Mouse (Mus musculus) heart, adult 11 months (tissue): ENCODE measurements at regions not wholly inside any gene's neighbourhood (a gene's known extent, or its start where the extent isn't known, plus 50 kb on each side); places are given as distances from the start of the nearest gene placed in this dataset.

Experiments
- DNase-seq: peaks from one replicate; pipeline ENCODE4 v3.0.0; 2022

DNA sequence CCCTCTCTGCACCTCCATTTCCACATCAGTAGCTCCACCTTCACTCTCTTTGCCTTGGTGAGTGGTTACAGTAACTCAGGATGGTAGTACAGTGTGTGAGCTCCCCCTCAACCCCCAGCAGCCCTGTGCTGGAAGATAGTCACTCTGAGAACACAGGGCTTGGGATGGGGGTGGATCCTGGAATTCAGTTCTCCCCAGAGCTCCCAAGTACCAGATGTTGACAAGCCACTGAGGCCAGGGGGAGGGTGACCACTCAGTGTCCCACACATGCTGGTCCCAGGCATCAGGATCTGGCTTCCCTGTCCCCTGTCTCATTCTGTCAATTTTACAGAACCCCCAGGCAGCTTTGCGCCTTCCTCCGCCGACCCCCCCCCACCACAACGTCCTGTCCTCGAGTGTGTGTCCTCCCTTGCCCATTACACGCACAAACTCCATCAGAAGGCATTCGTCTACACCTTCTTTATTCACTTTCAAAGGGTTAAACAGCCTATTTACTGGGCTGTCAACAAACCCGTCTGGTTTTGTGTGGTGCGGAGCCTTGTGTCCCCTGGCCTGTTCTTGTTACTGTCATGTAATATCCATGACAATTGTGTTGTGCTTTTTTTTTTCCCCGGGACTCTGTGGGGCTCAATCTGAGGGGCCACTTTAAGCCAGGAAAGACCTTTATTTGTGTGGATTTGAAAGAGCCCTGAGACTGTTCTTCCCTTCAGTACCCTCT, 194.6 kb upstream of the Irx3 start:
- DNase-seq: peak; percentile 77

DNA sequence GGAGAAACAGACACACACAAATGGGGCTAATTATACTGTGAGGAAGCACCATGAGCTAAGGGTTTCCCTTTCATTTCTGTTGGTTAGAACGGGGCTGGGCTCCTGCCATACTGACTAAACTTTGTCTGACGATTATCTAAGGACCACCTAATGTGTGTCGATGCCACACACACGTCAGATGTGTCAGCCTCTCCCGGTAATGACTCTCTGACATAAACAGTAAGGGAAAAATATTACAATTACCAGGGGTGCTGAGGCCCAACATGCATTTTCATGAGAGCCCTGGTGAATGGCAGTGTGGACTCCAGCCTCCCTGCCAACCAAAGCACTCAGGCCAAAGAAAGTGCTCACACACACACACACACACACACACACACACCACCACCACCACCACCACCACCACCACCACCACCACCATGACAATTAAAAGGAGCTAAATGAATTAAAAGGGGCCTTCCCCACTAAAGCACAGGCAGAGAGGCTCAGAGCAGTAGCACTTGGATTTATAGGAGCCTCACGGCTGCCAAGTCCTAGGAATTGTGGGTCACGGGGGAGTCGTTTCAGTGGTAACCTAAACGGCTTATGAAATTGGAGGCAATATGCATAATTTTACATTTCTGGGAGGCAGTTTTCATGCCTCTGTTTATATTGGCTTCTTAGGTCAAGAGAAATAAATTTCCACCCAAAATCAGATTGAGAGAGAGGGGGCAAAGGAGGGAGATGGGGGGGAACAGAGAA, 193.7 kb upstream of the Irx3 start:
- no peak for DNase-seq

DNA sequence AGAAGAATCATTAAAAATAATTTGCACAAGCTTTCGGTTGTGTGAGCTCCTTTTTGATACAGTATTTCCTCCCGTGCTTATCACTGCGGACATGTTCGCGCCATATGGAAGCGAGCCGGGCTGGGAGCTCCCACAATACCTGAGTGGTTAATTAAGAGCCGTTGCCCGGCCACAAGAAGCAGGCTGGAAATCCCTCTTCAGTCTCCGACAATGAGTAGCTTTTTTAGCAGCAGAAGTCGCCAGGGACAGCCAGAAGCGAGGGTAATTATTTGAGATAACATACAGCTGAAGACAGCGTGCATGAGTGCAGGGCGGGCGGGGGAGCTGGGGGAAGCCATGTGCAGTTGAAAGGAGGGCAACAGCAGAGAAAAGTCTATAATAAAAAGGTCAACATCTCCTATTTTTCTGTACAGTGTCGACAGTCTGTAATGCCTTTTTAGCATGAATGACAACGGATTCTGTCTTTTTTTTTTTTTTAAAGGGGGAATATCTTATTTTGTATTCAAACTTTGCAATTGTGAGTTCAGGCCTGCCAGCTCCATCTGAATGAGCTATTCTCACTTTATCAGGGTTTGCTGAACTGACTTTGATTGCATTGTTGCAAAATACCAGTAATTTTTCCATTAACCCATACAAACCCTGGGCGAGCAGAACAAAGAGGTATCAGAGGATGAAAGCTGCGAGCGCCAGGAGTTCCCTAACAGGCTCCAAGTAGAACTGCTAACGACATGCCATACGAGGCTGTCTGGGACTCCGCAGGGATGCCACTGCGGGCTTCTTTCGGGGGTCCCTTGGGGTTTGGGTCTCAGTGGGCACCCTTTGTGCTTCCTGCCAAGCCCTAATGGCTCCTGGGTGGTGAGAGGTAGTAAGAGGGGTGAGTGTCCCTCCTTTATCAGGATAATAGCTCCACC, 189.9 kb upstream of the Irx3 start:
- DNase-seq: no peak

DNA sequence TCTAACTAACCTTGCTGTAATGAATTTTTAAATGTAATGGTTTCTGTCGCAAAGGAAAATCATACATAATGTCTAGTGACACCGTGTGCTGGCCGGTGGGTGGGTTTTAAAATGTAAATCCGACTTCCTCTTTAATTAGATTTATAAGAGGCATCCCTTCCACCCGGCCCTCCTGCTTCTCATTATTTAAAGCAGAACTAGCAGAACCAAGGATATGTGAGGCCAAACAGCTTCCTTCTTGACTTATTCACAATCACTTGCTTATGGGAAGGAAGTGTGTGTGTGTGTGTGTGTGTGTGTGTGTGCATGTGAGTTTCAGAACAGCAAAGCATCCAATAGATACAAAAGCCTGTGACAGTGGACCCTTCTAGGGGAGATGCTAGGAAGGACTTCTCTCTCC, 189.1 kb upstream of the Irx3 start:
- DNase-seq: no peak

DNA sequence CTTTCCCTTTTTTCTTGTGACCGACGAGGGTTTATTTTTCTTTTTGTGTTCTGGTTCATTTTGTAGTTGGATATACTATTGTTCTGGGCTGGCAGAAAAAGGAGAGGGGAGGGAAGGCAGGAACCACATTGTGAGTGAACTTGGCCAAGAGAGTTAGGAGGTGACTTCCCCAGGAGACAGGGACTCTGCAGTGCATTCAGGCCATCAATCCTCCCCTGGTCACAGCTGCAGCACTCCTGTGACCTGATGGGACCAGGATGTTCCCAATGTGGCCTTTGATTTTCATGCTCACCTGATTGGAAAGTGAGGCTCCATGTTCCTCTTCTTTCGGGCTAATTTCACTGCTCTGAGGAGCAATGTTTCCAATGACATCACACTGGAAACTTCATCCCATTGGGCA, 188.2 kb upstream of the Irx3 start:
- peak; percentile 94 for DNase-seq

DNA sequence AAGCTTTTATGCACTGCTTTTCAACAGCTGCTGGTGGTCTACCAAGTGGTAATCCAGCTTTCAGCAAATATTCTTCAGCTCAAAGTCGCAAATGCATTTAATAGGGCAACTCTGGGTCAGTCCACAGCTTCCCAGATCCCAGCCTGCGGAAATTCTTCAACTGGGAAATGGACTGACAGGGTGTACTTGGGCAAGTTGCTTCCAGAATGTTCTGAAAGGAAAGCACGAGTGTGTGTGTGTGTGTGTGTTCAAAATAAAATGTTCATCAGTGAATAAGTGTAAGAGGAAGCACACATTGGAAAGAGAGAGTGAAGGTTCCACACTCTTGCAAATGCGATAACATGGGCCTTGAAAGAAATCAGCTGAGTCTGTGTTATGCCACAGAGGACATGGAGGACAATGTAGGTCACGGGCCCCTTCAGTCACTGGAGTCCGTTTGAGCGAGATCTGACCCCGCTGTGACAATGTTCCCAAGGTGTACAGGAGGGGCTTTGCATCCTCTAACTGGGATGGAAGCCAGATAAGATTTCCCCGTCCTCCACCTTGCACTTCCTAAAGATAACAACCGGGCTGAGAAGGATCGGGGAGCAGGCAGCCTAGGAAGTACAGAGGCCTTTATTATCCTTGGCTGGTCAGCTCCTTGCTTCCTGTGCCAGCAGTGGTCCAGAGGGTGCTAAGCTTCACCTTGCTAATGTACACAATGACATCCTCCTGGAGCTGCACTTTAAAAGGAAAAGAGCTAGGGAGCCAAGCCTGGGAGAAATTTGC, 187.2 kb upstream of the Irx3 start:
- peak; percentile 95 for DNase-seq

DNA sequence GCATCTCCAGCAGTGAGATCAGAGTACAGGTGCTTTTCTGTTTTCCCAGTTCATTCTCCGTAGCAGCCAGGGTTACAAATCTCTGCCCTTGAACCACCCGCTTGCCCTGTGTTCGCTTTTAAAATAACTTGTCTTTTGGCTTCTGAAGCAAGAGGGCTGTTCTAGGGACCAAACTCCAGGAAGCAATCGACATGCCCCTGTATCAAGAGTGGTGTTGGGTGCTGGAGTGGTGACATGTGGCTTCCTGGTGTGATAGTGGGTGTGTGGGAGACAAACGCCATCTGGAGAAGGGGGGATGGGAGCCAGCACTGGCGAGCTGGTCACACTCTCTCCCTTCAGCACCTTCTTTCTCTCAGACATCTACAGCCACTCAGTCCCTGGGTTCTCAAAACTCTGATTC, 186.0 kb upstream of the Irx3 start:
- DNase-seq: peak; percentile 98

DNA sequence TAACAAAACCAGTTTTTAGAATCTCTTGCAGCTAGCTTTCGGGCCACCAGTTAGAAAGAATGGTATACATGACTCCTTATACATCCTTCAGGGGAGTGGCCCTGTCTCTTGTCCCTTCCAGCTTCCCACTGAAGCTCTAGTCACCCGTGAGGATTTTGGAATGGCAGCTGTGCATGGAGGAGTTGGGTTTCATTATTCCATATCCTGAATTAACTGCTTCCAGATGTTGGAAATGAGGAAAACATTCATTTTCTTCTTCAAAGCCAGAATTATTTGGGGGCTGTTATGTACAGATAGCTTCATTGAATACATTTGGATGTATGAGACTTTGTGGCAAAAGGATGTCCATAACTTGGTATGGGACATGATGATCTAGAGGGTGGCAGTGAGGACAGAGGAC, 181.3 kb upstream of the Irx3 start:
- no peak for DNase-seq

DNA sequence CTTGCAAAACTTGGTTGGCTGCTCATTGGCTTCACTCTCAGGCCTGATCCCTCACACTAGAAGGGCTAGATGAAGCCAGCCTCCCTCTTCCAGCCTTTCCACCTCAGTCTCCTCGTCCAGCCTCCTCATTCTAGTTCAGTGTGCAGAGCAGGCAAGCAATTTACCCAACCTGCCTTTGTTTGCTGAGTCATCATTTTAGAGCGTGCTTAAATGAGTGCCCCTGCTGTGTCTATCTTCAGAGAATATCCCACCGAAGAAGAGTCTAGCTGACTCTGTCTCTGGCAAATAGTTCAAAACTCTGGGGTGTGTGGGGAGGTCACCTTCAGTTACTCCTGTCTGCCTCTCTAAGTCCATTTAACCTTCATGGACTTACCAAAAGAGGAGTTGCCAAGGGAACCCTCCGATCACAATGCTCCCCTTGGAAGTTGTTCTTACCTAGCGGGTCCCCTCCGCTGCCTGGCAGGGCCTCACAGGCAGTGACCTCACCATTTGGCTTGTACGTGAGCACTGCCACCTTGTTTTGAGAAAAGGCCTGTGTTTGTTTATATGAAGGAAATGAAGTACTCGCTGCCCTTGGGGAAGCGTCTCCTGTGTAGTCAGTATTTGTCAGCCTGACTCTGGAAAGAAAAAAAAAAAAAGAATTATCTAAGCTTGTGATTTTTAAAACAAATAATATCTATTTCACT, 175.2 kb upstream of the Irx3 start:
- DNase-seq: peak; percentile 83

DNA sequence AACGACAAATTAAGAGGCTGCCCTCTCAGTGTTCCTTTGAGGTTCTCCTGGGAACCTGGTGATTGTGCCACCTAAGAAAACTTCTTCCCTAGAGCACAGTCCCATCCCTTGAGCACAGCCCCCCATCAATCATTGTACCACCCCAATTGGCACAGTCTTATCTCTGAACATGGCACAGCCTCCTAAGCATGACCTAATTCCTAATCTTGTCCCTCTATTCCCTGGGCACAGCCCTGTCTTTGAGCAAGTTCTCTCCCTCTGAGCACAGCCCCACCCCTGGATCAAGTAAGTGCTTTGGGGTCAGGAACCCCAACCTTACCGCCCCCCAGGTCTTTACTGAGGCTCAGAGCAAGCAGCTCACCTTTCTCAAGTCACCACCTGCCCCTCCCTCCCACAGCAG, 173.6 kb upstream of the Irx3 start:
- DNase-seq: no peak

DNA sequence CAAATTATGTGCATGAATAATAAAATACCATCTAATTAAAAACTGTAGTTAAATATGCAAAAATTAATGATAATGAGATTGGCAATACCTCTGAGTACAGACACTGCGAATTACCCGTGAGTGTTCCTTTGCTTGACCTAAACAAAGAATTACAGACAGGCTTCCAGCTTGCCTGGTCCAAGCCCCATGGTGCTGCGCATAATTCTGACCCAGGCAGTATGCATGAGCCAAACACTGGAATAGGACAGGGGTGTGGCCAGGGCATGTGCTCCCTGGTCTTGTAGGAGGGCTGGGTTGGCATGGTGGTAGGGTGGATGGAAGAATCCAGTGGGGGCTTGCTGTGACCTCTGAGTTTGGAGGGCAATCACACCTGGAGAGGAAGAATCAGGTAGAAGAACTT, 172.8 kb upstream of the Irx3 start:
- DNase-seq: no peak

DNA sequence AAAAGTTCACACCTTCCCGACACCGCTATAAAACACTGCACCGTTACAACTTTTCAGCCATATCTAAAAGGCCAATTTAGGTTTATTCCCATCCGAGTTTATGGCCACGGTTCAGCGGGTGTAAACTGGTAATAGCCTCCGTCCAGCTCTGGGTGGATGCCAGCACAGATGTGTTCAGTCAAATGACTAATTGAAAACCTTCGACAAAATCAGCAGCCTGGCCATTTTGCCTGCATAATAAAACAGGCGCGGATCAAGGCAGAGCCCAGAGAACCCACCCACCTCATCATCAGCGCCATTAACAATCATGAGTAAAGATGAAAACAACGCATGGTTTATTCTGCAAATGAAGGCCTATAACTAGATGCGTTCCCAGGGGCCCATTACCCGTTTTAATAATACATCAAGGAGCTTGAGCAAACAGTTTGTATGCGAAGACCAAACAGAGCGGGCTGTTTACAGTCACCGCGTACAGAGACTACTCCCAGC, 172.1 kb upstream of the Irx3 start:
- no peak for DNase-seq

DNA sequence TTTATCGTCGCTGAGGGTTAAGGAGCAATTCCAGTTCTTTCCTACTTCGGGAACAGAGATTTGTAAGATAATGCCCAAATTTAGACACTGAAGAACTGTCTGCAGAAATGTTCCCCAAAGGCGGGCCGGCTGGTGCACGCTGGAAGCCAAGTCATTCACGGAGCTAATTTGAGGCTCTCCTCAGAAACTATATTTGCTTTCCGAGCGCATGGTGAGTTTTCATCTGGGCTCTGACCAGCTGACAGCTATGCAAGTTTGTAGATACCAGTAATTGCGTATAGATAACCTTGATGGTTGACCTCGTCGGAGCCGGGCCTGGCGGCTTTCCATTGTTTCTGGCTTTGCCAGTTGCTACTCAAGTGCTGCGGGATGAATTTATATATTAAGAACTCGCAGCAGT, 165.5 kb upstream of the Irx3 start:
- DNase-seq: peak; percentile 95

DNA sequence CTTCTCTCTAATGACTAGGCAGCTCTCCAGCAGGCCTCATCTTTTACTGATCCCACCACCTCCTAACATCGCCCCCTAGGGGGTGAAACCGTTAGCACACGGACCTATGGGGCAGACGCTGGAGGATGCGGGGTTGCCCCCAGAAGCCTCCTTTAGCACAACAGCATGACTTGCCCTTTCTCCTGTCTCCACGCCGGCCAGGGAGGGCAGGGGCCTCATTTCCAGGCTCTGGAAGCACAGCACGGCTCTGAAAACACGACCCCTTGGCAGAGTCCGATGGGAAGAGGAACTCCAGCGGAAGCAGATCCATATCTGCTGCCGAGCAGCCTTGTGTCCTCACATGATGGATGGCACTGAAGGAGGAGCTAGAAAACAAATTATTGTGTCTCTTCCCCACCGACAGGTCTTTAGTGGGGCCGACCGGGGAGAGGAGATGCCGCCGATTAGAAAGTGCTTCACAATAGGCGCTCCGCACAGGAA, 165.1 kb upstream of the Irx3 start:
- peak; percentile 95 for DNase-seq

DNA sequence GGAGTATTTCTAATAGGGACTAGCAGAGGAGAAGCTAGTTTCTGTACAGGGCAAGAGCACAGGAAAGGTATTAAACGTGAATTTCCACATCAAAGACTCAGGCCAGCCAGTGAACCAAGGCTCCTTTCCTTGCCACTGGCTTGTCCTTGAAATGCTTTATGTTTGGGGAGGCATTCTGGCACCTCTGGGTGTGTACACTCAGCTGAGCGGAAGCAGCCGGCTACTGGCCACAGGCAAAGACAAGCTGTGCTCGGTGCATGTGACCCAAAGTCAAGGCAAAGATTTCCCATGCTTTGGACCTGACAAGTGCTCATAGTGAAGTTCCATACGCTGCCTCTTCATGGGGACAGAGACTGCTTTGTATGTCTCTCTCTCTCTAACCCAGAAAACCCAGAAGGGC, 159.8 kb upstream of the Irx3 start:
- no peak for DNase-seq

DNA sequence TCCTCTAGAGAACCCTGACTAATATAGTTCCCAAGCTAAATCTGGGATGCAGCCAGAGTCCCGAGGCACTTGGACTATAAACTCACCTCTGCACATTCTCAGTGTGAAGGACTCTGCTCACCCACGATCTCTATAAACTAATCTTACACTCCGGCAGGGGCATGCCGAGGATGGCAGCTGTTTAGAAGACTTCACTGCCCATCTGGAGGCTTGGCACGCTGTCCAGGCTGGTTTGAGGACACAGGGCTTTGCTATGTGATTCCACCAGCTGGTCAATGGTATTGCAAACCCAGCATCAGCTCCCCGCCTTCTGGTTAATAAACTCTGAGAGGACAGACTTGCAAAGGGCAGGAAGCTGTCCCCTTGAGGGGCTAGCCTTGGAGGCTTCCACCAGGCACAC, 153.3 kb upstream of the Irx3 start:
- no peak for DNase-seq

DNA sequence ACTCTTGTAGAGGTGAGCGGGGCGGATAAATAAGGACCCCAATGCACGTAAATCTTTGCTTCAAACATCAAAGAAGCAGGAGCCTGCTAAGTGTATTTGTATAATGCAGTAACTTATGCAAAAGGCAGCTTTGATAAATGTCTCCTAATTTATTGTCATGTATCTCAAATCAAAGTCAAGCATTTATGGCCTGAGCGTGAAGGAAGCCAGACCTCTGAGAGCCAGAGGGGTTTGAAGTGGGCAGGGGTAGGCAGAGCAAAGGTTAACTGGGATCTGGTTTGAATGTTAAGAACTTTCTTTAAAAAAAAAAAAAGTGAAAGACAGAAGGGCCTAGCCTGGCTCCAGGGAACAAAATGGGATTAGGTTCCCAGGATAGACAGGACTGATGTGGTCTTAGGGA, 151.1 kb upstream of the Irx3 start:
- no peak for DNase-seq

DNA sequence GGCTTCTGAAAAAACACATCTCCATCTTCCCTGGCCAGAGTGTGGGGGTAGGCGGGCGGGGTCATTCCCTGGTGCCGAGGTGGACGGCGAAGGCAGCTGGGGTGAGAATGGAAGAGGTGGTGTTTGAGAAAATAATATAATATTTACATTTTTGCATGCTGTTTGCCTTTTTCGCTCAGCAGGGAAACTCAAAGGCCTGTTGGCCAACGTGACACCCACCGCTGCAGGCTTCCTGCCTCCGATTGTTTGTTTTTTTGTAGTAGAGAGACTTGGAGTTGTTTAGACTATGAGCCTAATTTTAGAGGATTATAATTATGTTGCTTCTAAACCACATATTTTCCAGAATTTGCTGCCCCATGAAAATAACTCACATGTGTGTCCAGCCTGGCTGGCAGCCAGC, 147.2 kb upstream of the Irx3 start:
- DNase-seq: no peak

DNA sequence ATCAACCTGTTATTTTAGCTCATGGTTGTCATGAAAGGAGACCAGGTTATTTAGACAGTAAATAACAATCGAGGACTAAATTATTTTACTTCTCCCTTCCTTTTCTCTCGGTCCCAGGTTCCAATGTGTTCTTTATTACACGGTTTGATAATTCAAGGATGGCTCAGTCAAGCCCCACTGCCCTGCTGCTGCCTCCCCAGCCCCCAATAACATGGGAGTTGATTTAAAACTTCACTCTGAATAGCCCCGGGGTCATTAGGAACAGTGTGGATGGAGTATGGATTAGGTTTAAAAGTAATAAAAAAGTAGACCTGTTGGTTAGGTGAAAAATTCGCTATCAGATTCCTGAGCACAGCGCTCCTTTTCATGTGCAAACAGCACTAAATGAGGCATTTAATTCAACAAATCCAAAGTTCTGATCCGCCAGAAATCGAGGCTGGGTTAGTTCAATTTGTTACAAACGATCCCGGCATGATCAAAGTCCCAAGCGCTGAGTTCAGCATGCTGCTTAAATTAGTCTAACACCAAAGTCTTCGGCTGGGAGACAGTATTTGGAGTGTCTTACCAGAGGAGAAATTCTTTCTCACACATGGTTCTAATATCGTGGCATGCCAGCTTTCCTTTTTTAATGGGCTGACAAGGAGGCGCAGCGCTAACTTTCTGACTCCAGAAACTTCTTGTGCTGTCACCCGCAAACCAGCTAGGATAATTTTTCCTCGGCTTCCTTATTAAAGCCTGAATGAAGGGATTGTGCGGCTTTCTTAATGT, 146.5 kb upstream of the Irx3 start:
- DNase-seq: no peak

DNA sequence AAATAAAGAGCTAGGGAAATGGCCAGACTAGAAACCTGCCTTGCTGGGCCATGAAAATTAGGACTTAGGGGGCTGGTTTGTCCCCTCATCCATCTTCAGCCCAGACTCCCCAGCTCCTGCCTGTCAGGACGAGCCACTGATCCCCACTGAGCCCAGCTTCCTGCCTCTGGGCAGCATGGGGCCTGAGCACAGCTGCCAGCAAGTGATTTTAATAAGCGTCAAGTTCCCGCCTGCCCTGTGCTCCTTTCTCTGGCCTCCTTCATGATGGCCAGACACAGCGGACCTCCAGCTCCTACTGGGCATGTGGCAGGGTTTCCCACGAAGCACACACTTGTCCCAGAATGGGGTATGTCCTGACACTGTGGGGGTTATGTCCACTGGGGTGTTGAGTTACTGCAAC, 139.1 kb upstream of the Irx3 start:
- no peak for DNase-seq

DNA sequence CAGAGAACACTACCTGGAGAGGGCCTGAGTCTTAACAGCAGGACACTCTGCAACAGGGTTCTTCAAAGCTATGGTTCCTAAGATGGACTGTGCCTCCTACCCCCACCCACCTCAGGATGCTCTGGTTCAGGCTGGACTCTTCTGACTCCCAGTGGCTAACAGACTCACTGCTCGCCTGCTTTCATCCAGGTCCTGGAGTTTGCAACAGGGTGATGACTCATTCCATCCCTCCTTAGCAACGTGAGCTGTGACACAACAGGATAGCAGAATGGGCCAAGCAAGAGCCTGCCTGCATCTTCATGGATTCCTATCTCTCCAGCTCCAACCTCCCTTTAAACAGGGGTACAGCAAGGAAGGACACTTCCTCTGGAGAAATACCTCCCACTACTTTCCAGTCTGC, 135.4 kb upstream of the Irx3 start:
- DNase-seq: no peak
